Mouse (Mus musculus): Measurements from ENCODE around the gene Kdm2a.

DNA sequence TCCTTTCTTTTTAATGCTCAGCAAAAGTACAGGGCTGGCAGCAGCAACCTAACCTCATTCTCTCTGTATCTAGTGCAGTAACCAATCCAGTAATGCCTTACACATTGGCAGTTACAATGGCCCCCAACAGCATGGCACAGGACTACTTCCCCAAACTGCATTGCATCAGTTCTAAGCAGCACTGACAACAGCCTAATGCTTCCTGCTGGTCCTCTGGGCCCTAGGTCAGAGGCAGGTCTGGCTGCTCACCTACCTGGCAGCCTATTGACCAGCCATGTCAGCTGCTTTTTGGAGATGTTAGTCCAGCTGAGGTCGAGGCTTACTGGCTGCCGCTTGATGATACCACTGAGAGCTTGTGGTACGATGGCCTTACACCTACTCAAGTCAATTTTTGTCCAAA is 76.0 kb downstream of the Kdm2a start:
- TF ChIP-seq CHD2 (IDR thresholded peaks at IDR 0.05; ENCODE audit: low read depth, low read length) = no peak
- no peak for TF ChIP-seq MAFK (IDR thresholded peaks at IDR 0.05; ENCODE audit: insufficient read depth, low read depth, low read length)
- no peak for TF ChIP-seq ZNF384 (IDR thresholded peaks at IDR 0.05; ENCODE audit: low read depth, low read length)
- no peak for TF ChIP-seq ZC3H11A (IDR thresholded peaks at IDR 0.05; ENCODE audit: borderline replicate concordance, low read depth, low read length)
